Mouse (Mus musculus) right cerebral cortex, postnatal 25 days (tissue): ENCODE results near the gene Olfr1151.

Experiments used
- DNase-seq: peaks from one replicate; pipeline ENCODE4 v3.0.0; 2022

Olfr1151 gene

GRCm38 (mm10) chr2:87855562-87855961 is at the start of gene Olfr1151:
Gene Olfr1151, plus strand, starts transcription at chr2:87855862.
- no peak for DNase-seq

GRCm38 (mm10) chr2:87809522-87809921 is 46.1 kb upstream of the Olfr1151 start, which contains the start of gene Olfr1145:
Gene Olfr1145, plus strand, starts transcription at chr2:87809822.
- DNase-seq: no peak

- DNase-seq: no peak
These were observed 25.4 kb upstream of the Olfr1151 start, which contains the start of gene Olfr1148 for GRCm38 (mm10) chr2:87830233-87830632. Gene Olfr1148, plus strand, starts transcription at chr2:87830533.

GRCm38 (mm10) chr2:87843693-87844092 is 12.0 kb upstream of the Olfr1151 start, which contains the start of gene Olfr1150-ps1:
Gene Olfr1150-ps1, plus strand, starts transcription at chr2:87843993.
- DNase-seq: no peak

- no peak for DNase-seq
These were observed 10.5 kb downstream of the Olfr1151 start, which contains the start of gene Olfr1152 for GRCm38 (mm10) chr2:87866192-87866591. Gene Olfr1152, plus strand, starts transcription at chr2:87866492.

- DNase-seq: no peak
These were observed 39.0 kb downstream of the Olfr1151 start, which contains the start of gene Olfr1153 for GRCm38 (mm10) chr2:87894662-87895061. Gene Olfr1153, plus strand, starts transcription at chr2:87894962.

- no peak for DNase-seq
These were observed 49.4 kb downstream of the Olfr1151 start, which contains the start of gene Olfr1154 for GRCm38 (mm10) chr2:87905066-87905465. Gene Olfr1154, minus strand, starts transcription at chr2:87905166.
